Mouse (Mus musculus): ENCODE measurements around the gene Prkd2.

Prkd2 gene

GRCm38 (mm10) chr7:16842645-16843063, at the start of gene Prkd2:
Gene Prkd2 (plus strand): TSS chr7:16842902.
- no peak for TF ChIP-seq GATA4 (IDR thresholded peaks at IDR 0.05; ENCODE audit: insufficient replicate concordance, low read length)

- no peak for TF ChIP-seq GATA4 (IDR thresholded peaks at IDR 0.05; ENCODE audit: insufficient replicate concordance, low read length)
Measured at GRCm38 (mm10) chr7:16793010-16793725, 49.5 kb upstream of the Prkd2 start.

GRCm38 (mm10) chr7:16794886-16795285, 47.8 kb upstream of the Prkd2 start:
- no peak for TF ChIP-seq GATA4 (IDR thresholded peaks at IDR 0.05; ENCODE audit: insufficient replicate concordance, low read length)

GRCm38 (mm10) chr7:16804409-16805028, 38.2 kb upstream of the Prkd2 start:
- TF ChIP-seq GATA4 (IDR thresholded peaks at IDR 0.05; ENCODE audit: insufficient replicate concordance, low read length): no peak

GRCm38 (mm10) chr7:16807936-16808335, 34.8 kb upstream of the Prkd2 start:
- no peak for TF ChIP-seq GATA4 (IDR thresholded peaks at IDR 0.05; ENCODE audit: insufficient replicate concordance, low read length)

GRCm38 (mm10) chr7:16808647-16809046, 34.1 kb upstream of the Prkd2 start:
- TF ChIP-seq GATA4 (IDR thresholded peaks at IDR 0.05; ENCODE audit: insufficient replicate concordance, low read length): no peak

GRCm38 (mm10) chr7:16809739-16810138, 33.0 kb upstream of the Prkd2 start:
- no peak for TF ChIP-seq GATA4 (IDR thresholded peaks at IDR 0.05; ENCODE audit: insufficient replicate concordance, low read length)

GRCm38 (mm10) chr7:16810399-16810919, 32.2 kb upstream of the Prkd2 start:
- no peak for TF ChIP-seq GATA4 (IDR thresholded peaks at IDR 0.05; ENCODE audit: insufficient replicate concordance, low read length)

GRCm38 (mm10) chr7:16810920-16811648, 31.6 kb upstream of the Prkd2 start:
- TF ChIP-seq GATA4 (IDR thresholded peaks at IDR 0.05; ENCODE audit: insufficient replicate concordance, low read length): no peak

- TF ChIP-seq GATA4 (IDR thresholded peaks at IDR 0.05; ENCODE audit: insufficient replicate concordance, low read length): no peak
Measured at GRCm38 (mm10) chr7:16811649-16812070, 31.0 kb upstream of the Prkd2 start.

GRCm38 (mm10) chr7:16812505-16812904, 30.2 kb upstream of the Prkd2 start:
- TF ChIP-seq GATA4 (IDR thresholded peaks at IDR 0.05; ENCODE audit: insufficient replicate concordance, low read length): no peak

- no peak for TF ChIP-seq GATA4 (IDR thresholded peaks at IDR 0.05; ENCODE audit: insufficient replicate concordance, low read length)
Measured at GRCm38 (mm10) chr7:16815351-16815941, 27.3 kb upstream of the Prkd2 start, which contains the start of gene Strn4. Gene Strn4 (plus strand): TSS chr7:16815889.

GRCm38 (mm10) chr7:16816078-16816474, 26.6 kb upstream of the Prkd2 start:
- no peak for TF ChIP-seq GATA4 (IDR thresholded peaks at IDR 0.05; ENCODE audit: insufficient replicate concordance, low read length)

- TF ChIP-seq GATA4 (IDR thresholded peaks at IDR 0.05; ENCODE audit: insufficient replicate concordance, low read length): no peak
Measured at GRCm38 (mm10) chr7:16816475-16817122, 26.1 kb upstream of the Prkd2 start, which contains the start of gene Fkrp. Gene Fkrp (minus strand): TSS chr7:16816732.

- TF ChIP-seq GATA4 (IDR thresholded peaks at IDR 0.05; ENCODE audit: insufficient replicate concordance, low read length): no peak
Measured at GRCm38 (mm10) chr7:16817693-16818092, 25.0 kb upstream of the Prkd2 start.

All from liver, adult (tissue).